Mouse (Mus musculus) MEL (cell line): ENCODE data around the gene Ttll6. TPM values are rescaled to one million over a fixed set of nuclear protein-coding genes. Genes with fewer than 3 reads are reported as not detected.

Experiments
- DNase-seq: peaks from one replicate; pipeline ENCODE4 v3.0.0; 2011; ENCODE audit warnings: low read depth, low spot score
- H3K27ac ChIP-seq: 2 replicates; pipeline ENCODE4 v1.5.1; 2012; ENCODE audit warnings: low read depth, mild to moderate bottlenecking, control low read depth, low read length, moderate library complexity; ENCODE audit not compliant: control insufficient read depth
- H3K27me3 ChIP-seq, 2 experiments: fragments of 150-350 bp in 1 of 2; sonication (generic) in 1 of 2; 2 replicates each; pipeline ENCODE4 v1.6.1; 2012; ENCODE audit warnings: low read length in 2 of 2, mild to moderate bottlenecking in 2 of 2, improper control_type of control experiment in 1 of 2, moderate library complexity in 1 of 2; ENCODE audit not compliant: insufficient read depth in 2 of 2, control insufficient read depth in 1 of 2
- H3K36me3 ChIP-seq, 2 experiments: 2 replicates each; pipeline ENCODE4 v1.6.1; 2012 to 2014; ENCODE audit warnings: low read length in 2 of 2, improper control_type of control experiment in 1 of 2, inconsistent platforms in 1 of 2, mild to moderate bottlenecking in 1 of 2; ENCODE audit not compliant: insufficient read depth in 2 of 2, control insufficient read depth in 1 of 2
- H3K4me1 ChIP-seq, 2 experiments: fragments of 150-350 bp in 1 of 2; sonication (generic) in 1 of 2; 2 replicates each; pipeline ENCODE4 v1.6.1; 2012; ENCODE audit warnings: low read length in 2 of 2, improper control_type of control experiment in 1 of 2, mild to moderate bottlenecking in 1 of 2; ENCODE audit not compliant: insufficient read depth in 2 of 2, control insufficient read depth in 1 of 2
- H3K4me3 ChIP-seq, 2 experiments: fragments of 150-350 bp in 1 of 2; sonication (generic) in 1 of 2; 2 replicates each; pipeline ENCODE4 v1.5.1; 2012; ENCODE audit warnings: low read depth in 2 of 2, low read length in 2 of 2, mild to moderate bottlenecking in 2 of 2, moderate library complexity in 2 of 2, control low read depth in 1 of 2, improper control_type of control experiment in 1 of 2; ENCODE audit not compliant: control insufficient read depth in 1 of 2, insufficient read depth in 1 of 2
- H3K79me2 ChIP-seq: 2 replicates; pipeline ENCODE4 v1.6.1; 2012; ENCODE audit warnings: mild to moderate bottlenecking, low read length, moderate library complexity; ENCODE audit not compliant: control insufficient read depth, poor library complexity, insufficient read depth
- H3K9ac ChIP-seq: 2 replicates; pipeline ENCODE4 v1.6.1; 2012; ENCODE audit warnings: low read depth, mild to moderate bottlenecking, control low read depth, low read length, moderate library complexity; ENCODE audit not compliant: control insufficient read depth, poor library complexity, severe bottlenecking
- H3K9me3 ChIP-seq: fragments of 150-350 bp; sonication (generic); replicated peaks from 2 replicates; pipeline ENCODE4 v1.6.1; 2012; ENCODE audit warnings: mild to moderate bottlenecking, low read length, improper control_type of control experiment, moderate library complexity; ENCODE audit not compliant: insufficient read depth
- BHLHE40 ChIP-seq: IDR thresholded peaks from 2 replicates; pipeline ENCODE4 v1.6.1; 2012; ENCODE audit warnings: low read depth, mild to moderate bottlenecking, inconsistent platforms, low read length, improper control_type of control experiment, borderline replicate concordance
- CHD1 ChIP-seq: IDR thresholded peaks from 2 replicates; pipeline ENCODE4 v1.6.1; 2012; ENCODE audit warnings: low read depth, mild to moderate bottlenecking, inconsistent platforms, low read length, improper control_type of control experiment
- CTCF ChIP-seq, 3 experiments: IDR thresholded peaks in 2 of 3; conservative IDR thresholded peaks in 1 of 3; 2 replicates each; pipeline ENCODE4 v1.5.1; 2011 to 2012; ENCODE audit warnings: low read length in 3 of 3, low read depth in 2 of 3, mild to moderate bottlenecking in 2 of 3, improper control_type of control experiment in 1 of 3, inconsistent platforms in 1 of 3, mixed read lengths in 1 of 3, moderate library complexity in 1 of 3; ENCODE audit not compliant: control insufficient read depth in 1 of 3, insufficient read depth in 1 of 3, poor library complexity in 1 of 3, severe bottlenecking in 1 of 3
- E2F4 ChIP-seq: IDR thresholded peaks from 2 replicates; pipeline ENCODE4 v1.6.1; 2011; ENCODE audit warnings: low read depth, low read length, improper control_type of control experiment, borderline replicate concordance
- ELF1 ChIP-seq: IDR thresholded peaks from 2 replicates; pipeline ENCODE4 v1.6.1; 2014; ENCODE audit warnings: low read depth, mild to moderate bottlenecking, inconsistent platforms, low read length, improper control_type of control experiment, moderate library complexity
- ETS1 ChIP-seq: IDR thresholded peaks from 2 replicates; pipeline ENCODE4 v1.6.1; 2012; ENCODE audit warnings: low read depth, mild to moderate bottlenecking, inconsistent platforms, low read length, improper control_type of control experiment, moderate library complexity
- GATA1 ChIP-seq: IDR thresholded peaks from 2 replicates; pipeline ENCODE4 v1.6.1; 2011; ENCODE audit warnings: low read depth, low read length, improper control_type of control experiment
- MYC ChIP-seq: IDR thresholded peaks from 2 replicates; pipeline ENCODE4 v1.6.1; 2011; ENCODE audit warnings: low read depth, mild to moderate bottlenecking, low read length, improper control_type of control experiment, moderate library complexity
- NELFE ChIP-seq: IDR thresholded peaks from 2 replicates; pipeline ENCODE4 v1.6.1; 2011; ENCODE audit warnings: low read depth, low read length, improper control_type of control experiment
- POLR2A ChIP-seq, 2 experiments: IDR thresholded peaks; 2 replicates each; pipeline ENCODE4 v1.6.1; 2011 to 2012; ENCODE audit warnings: low read length in 2 of 2, mild to moderate bottlenecking in 2 of 2, control low read depth in 1 of 2, improper control_type of control experiment in 1 of 2, low read depth in 1 of 2, moderate library complexity in 1 of 2; ENCODE audit not compliant: control insufficient read depth in 1 of 2, insufficient read depth in 1 of 2, poor library complexity in 1 of 2
- POLR2AphosphoS5 ChIP-seq: IDR thresholded peaks from 2 replicates; pipeline ENCODE4 v1.6.1; 2012; ENCODE audit warnings: low read depth, borderline replicate concordance, mild to moderate bottlenecking, inconsistent platforms, low read length, moderate library complexity, mixed read lengths
- RAD21 ChIP-seq: IDR thresholded peaks from 2 replicates; pipeline ENCODE4 v1.6.1; 2011; ENCODE audit warnings: mild to moderate bottlenecking, low read depth, low read length, improper control_type of control experiment
- SIN3A ChIP-seq: IDR thresholded peaks from 2 replicates; pipeline ENCODE4 v1.6.1; 2012; ENCODE audit warnings: low read length, improper control_type of control experiment, inconsistent platforms
- TCF12 ChIP-seq: IDR thresholded peaks from 2 replicates; pipeline ENCODE4 v1.6.1; 2014; ENCODE audit warnings: low read depth, mild to moderate bottlenecking, inconsistent platforms, low read length, improper control_type of control experiment, moderate library complexity
- UBTF ChIP-seq: IDR thresholded peaks from 2 replicates; pipeline ENCODE4 v1.6.1; 2012; ENCODE audit warnings: low read depth, mild to moderate bottlenecking, inconsistent platforms, low read length, improper control_type of control experiment, moderate library complexity, borderline replicate concordance; ENCODE audit not compliant: insufficient read depth
- USF1 ChIP-seq: IDR thresholded peaks from 2 replicates; pipeline ENCODE4 v1.6.1; 2014; ENCODE audit warnings: low read depth, mild to moderate bottlenecking, inconsistent platforms, low read length, improper control_type of control experiment, moderate library complexity
- USF2 ChIP-seq, 2 experiments: IDR thresholded peaks; 2 replicates each; pipeline ENCODE4 v1.6.1; 2011 to 2012; ENCODE audit warnings: improper control_type of control experiment in 2 of 2, low read length in 2 of 2, borderline replicate concordance in 1 of 2, inconsistent platforms in 1 of 2, low read depth in 1 of 2, mild to moderate bottlenecking in 1 of 2; ENCODE audit not compliant: insufficient read depth in 1 of 2
- ZC3H11A ChIP-seq: IDR thresholded peaks from 2 replicates; pipeline ENCODE4 v1.6.1; 2012; ENCODE audit warnings: low read depth, mild to moderate bottlenecking, inconsistent platforms, low read length, improper control_type of control experiment
- ZKSCAN1 ChIP-seq: IDR thresholded peaks from 2 replicates; pipeline ENCODE4 v1.6.1; 2012; ENCODE audit warnings: low read depth, mild to moderate bottlenecking, inconsistent platforms, low read length, improper control_type of control experiment, moderate library complexity
- ZMIZ1 ChIP-seq: IDR thresholded peaks from 2 replicates; pipeline ENCODE4 v1.6.1; 2012; ENCODE audit warnings: low read depth, mild to moderate bottlenecking, inconsistent platforms, low read length, improper control_type of control experiment, moderate library complexity
- polyA plus RNA-seq, 2 experiments: library from polyadenylated mRNA; stranded (reverse) in 1 of 2; unstranded in 1 of 2; fragments of >175 nt in 1 of 2; fragments of >200 nt in 1 of 2; gene quantifications; 2 replicates each; pipeline versions ENCODE4 v1.2.1 to v1.2.4; 2012; ENCODE audit warnings: low replicate concordance in 2 of 2, low read depth in 1 of 2; ENCODE audit not compliant: insufficient read length in 2 of 2, insufficient read depth in 1 of 2, missing spikeins in 1 of 2
- total RNA-seq: library from RNA; depleted of rRNA; stranded (reverse); fragments of 300-350 nt; gene quantifications from 2 replicates; pipeline ENCODE4 v1.2.3, GENCODE M21; 2012

Ttll6 gene
- total and polyA plus RNA-seq, 3 experiments = 0.03 TPM; not detected in 2

DNA sequence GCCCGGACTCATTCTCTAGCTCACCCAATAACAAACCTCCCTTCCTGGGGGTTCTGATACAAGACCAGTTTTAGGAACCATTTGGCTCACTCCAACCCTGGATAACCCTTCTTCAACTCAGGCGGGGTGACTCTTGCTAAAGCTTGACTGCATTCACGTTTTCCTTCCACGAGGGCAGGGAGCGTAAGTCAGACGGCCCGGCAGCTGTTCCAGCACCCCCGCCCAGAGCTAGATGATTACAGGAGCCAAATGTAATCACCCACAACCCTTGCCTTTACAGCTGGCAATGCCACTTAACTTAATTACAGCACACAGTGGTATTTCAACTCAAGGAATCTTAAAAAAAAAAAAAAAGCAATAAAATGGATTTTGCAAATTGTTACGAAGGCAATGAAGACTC lies 34.5 kb downstream of the Ttll6 start:
- Histone ChIP-seq H3K9ac (no peak overlapping the region), H3K27me3 (peaks cover 23 to 40% of the 10 kb centered on the region in 2 experiments), H3K4me1 (no peaks in the 10 kb centered on the region), H3K4me3 (no peak overlapping the region), H3K27ac (no peak overlapping the region), H3K36me3 (no peaks in the 10 kb centered on the region), H3K9me3 (no peaks in the 10 kb centered on the region), H3K79me2 (no peaks in the 10 kb centered on the region)
- no peak for TF ChIP-seq TCF12
- no peak for TF ChIP-seq RAD21
- TF ChIP-seq USF2 (IDR thresholded peaks at IDR 0.05; ENCODE audit: borderline replicate concordance in 1 of 2, insufficient read depth in 1 of 2, low read depth in 1 of 2, low read length in 2 of 2) = no peak
- TF ChIP-seq ETS1 = no peak
- no peak for TF ChIP-seq CTCF (IDR thresholded peaks at IDR 0.05 in 2 of 3, conservative IDR thresholded peaks at IDR 0.05 in 1 of 3; ENCODE audit: control insufficient read depth in 1 of 3, insufficient read depth in 1 of 3, low read depth in 2 of 3, low read length in 3 of 3, poor library complexity in 1 of 3, severe bottlenecking in 1 of 3)
- no peak for TF ChIP-seq GATA1
- no peak for TF ChIP-seq POLR2A (IDR thresholded peaks at IDR 0.05; ENCODE audit: control insufficient read depth in 1 of 2, insufficient read depth in 1 of 2, low read depth in 1 of 2, low read length in 2 of 2, poor library complexity in 1 of 2)
- TF ChIP-seq ELF1 = no peak
- no peak for TF ChIP-seq NELFE
- no peak for TF ChIP-seq E2F4
- TF ChIP-seq MYC = no peak
- no peak for TF ChIP-seq USF1
- no peak for TF ChIP-seq ZC3H11A
- no peak for TF ChIP-seq ZKSCAN1
- TF ChIP-seq UBTF = no peak
- no peak for DNase-seq

DNA sequence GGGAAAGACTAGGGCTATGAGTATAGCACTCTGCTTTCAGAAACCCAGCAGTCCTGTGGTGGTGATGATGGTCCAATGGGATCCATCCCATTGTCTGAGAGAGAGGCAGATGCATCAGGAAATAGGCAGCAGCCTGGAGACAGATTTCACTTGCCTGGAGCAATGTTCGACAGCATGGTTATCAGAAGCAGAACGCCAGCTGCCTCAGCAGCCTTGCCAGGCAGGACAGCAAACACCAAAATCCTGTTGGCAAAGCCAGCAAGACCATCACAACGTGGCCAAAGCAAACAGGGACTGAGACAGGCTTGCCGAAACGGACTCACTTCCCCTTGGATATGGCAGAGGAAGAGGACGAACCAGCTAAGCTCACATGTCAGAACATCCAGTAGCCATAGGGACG lies 35.4 kb downstream of the Ttll6 start:
- H3K9ac ChIP-seq = no peak overlapping the region

More for the DNA sequence above, 35.4 kb downstream of the Ttll6 start:
- DNase-seq = no peak
- Histone ChIP-seq H3K4me1 (no peaks in the 10 kb centered on the region), H3K36me3 (no peaks in the 10 kb centered on the region), H3K27ac (no peak overlapping the region), H3K4me3 (no peak overlapping the region), H3K9me3 (no peaks in the 10 kb centered on the region), H3K27me3 (peaks cover 20 to 38% of the 10 kb centered on the region in 2 experiments), H3K79me2 (no peaks in the 10 kb centered on the region)
- TF ChIP-seq SIN3A = no peak
- TF ChIP-seq CHD1 = no peak
- no peak for TF ChIP-seq ZMIZ1
- TF ChIP-seq CTCF (IDR thresholded peaks at IDR 0.05 in 2 of 3, conservative IDR thresholded peaks at IDR 0.05 in 1 of 3; ENCODE audit: control insufficient read depth in 1 of 3, insufficient read depth in 1 of 3, low read depth in 2 of 3, low read length in 3 of 3, poor library complexity in 1 of 3, severe bottlenecking in 1 of 3) = no peak
- no peak for TF ChIP-seq BHLHE40
- TF ChIP-seq POLR2AphosphoS5 = no peak
- TF ChIP-seq USF2 (IDR thresholded peaks at IDR 0.05; ENCODE audit: borderline replicate concordance in 1 of 2, insufficient read depth in 1 of 2, low read depth in 1 of 2, low read length in 2 of 2) = no peak
